In genomic region chr2:156781836-156782480, GRCm38 (mm10) we compare ENCODE assay signal across 1 mouse cellular context.
TF ChIP-seq lines count a peak whose summit lies in the region.

No protein-coding gene starts in this region.

TF ChIP-seq in MEL, 35 proteins besides CTCF, POLR2A, EP300 and RAD21 (continued from another document):
- 0 out of 2 replicates have a peak, but pooled peaks have one; percentile 5 for TF ChIP-seq MYC (IDR thresholded peaks at IDR 0.05; ENCODE audit: low read depth, low read length)
- TF ChIP-seq MAZ (IDR thresholded peaks at IDR 0.05; ENCODE audit: low read depth, low read length): peak; percentile 30; the same call in 1 of the 2 replicates
- TF ChIP-seq ETS1 (IDR thresholded peaks at IDR 0.05; ENCODE audit: low read depth, low read length): peak; percentile 66; the same call in 1 of the 2 replicates
TF ChIP-seq in MEL: peak in this region for 7.
